Mouse (Mus musculus) skeletal muscle tissue, adult 2 months (tissue): ENCODE data around the gene Tcf7l2.

Experiments used
- DNase-seq: peaks from one replicate; pipeline ENCODE4 v3.0.0-alpha.2; 2012; ENCODE audit warnings: low read depth, low spot score

Gene Tcf7l2

DNA sequence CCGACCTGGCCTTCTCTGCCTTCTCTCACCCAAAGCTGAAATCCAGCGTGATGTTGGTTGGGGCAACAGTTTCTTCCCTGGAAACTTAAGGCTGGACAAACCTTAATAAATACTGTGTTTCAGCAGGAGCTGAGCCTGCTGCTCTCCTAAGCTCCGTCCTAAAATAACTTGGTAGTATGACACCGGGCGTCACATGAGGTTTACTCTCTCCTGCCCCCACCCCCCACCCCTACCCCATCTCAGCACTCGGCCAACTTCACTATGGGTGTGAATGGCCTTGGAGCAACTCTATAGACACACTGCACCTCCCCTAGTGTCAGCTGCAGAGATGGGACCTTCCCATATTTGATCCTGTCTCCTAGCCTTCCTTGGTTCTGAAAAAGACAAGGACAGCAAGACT is 15.8 kb downstream of the Tcf7l2 start:
- DNase-seq, result peak; percentile 73

DNA sequence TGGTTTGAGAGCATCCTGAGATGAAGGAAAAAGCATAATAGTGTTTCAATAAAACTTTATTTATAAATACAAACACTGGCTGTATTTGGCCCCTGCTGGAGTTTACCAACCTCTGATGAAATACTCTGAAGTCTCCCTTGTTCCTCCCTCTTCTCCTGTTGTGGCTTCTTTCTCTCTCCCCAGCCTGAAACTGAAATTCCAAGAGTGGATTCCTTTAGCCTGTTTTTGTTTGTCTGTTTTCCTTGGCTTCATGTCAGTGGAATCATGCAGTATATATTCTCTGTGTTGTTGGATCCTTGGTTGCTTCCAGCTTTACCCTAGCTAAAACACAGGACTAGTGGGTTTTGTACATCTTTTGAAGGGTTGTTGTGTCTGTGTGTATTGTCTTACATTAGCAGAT is 16.5 kb downstream of the Tcf7l2 start:
- DNase-seq, result no peak

DNA sequence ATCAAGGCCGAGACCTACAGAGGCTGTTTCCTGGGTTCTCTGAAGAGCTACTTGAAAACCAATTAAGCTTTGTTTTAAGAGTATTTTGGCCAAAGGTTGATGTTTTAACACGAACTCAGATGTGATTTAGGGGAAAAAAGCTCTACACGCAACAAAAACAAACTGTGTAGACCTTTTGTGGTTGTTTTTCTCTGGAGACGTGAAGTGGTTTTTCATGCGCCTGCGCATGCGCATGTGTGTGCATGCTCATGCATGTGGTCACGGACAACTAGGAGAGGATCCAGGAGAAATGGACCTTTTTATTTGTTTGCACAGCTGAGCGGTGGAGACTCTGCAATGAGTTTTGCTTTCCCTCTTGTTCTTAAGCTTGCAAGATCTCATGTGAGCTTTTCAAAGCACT is 17.4 kb downstream of the Tcf7l2 start:
- no peak for DNase-seq

DNA sequence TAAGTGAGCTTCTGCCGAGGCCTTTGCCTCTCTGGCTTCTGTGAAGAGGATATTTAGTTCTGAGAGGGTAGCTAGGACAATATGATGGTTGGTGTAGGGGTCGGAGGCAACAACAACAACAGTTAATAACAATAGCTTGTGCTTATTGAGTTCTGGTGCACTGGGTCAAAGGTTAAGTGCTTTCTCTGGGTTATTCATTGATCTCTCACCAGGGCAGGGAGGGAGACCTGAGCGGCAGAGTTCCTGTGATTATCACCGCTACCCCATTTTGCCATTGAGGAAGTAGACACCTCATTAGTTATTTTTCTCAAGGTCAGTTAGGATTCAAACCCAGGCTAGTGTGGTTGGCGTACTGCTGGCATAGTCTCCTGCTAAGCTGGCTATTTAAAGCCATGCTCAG is 19.5 kb downstream of the Tcf7l2 start:
- DNase-seq, result no peak

DNA sequence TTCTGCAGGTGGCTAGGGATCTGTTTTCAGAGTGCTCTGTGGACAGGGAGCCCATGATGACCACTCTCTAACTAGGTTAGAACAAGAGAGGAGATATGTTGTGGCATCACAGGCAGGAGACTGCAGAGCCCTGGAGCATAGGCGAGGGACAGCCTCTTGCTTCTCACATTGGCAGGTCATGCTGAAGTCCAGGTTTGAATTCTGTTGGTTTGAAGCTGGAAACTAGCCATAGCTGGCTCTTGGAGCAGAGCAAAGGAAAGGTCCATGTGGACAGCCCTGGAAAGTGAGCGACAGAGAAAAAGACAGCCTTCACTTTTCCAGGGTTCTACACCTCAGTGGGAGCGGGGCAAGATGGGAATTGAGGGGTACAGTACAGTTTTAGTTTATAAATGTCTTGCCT is 20.6 kb downstream of the Tcf7l2 start:
- no peak for DNase-seq

DNA sequence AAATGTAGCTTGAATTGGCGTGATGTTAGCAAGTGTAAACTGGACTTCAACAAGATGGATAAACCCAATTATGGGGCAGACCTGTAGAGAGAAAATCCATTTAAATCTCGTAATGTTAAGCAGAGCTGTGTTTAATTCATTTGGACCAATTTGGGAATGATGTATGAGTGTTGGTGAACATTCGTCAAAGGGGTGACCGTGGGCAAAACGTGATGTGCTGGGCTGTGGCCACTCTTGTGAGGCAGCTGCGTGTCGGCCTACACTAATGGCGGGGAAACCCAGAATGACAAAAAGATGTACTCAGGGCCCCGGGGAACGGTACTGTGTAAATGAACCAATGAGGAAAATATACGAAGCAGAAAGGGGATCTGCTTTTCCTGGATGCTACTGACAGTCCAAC is 24.2 kb downstream of the Tcf7l2 start:
- no peak for DNase-seq

DNA sequence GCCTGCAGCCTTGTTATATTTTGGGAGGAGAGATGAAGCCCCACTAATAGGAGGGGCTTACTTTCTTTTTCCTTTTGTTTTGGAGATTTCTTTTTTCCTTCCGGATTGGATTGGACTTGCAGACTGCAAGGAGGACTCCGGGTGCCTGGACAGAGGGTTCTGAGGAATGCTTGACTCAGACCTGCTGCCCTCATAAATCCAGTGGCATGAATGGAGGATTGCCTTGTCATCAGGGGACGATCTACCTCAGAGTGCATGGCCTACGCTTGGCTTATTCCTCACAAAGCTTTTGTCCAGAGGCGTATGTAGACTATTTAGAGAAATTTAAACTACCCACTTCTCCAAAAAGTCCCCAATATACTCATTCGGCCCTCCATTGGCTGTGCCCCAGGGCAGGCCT is 25.5 kb downstream of the Tcf7l2 start:
- no peak for DNase-seq

DNA sequence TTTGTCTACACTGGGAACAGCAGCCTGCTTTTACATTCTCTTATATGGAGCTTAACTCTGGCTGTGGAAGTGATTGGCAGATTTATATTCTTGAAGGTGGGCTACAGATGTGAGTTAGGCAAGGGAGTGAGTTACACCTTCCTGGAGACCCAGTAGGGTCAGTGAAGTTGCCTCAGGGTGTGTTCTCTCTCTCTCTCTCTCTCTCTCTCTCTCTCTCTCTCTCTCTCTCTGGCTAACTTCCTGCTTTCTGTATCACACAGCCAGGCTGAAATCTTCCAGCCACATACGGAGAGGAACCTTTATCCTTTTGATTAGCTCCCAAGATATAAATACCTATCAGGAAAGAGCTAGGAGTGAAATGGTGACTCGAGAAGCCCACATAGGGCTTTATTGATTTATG is 26.0 kb downstream of the Tcf7l2 start:
- no peak for DNase-seq

DNA sequence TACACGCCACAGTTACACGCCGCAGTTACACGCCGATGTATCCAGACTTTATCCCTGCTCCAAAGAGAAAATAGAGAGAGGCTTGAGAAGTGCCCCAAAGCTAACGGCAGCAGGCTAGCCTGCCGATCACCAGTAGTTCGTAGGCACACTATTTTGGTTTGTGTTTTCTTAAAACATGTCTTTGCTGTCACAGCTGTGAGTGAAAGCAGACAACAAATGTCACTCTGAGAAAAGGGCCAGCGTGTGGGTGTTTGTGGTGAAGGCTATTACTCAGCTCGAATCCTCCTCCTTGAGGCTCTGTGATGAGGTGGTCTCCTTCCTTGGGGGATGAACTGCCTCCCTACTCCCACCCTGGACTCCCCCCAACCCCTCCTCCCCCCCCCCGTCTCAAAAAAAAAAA is 26.6 kb downstream of the Tcf7l2 start:
- no peak for DNase-seq

DNA sequence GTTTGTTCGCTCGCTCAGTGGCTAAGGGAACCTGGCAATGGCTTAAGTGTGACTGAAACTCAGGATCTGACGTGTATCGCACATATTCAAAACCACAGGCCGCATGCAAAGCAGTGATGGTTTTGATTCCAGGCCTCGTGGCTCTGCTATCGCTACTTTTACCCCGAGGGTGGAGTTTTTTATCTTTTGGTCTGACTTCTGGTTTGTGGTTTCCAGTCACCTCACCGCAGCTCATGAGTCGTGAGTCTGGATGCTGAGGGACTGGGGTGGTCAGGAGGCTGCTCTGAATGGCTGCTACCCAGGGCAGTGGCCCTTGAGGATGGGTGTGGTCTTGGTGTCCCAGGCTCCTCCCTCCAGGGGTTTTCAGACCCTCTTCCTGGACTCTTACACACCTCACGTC is 27.3 kb downstream of the Tcf7l2 start:
- DNase-seq, result no peak

DNA sequence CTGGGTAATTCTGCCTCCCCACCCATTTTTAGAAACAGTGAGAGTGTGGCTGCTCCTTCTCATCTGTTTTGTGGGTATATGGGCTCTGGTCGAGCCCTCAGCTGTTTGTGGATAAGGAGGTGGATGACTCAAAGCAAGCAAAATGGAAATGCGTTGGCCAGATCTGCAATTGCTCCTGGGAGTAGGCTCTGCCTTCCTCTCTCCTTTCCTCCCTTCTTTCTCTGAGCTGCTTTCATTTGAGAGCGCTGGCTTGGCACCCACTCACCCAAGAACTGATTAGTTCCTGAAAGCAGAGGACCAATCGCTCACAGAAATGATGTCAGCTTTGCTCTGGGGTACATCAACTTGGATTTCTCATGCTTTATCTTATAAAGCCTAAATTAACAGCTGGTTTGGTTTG is 32.7 kb downstream of the Tcf7l2 start:
- DNase-seq, result no peak

DNA sequence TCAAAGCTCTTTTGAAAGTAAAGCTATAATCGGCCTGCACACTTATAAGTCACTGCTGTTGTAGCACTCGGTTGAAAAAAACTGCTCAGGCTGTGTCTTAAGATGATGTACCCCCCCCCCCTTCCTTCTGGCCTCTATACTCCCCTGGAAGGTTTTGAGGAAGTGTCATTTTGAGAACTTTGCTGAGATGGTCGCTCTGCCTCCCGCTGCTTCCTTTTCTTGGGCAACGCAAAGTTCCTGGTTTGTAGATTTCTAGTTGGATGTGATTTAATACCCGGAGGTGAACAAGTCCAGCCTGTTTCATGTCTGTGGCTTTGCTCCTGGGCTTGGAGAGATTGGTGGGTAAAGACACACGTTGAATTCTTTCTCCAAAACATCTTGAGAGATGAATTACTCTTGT is 33.2 kb downstream of the Tcf7l2 start:
- DNase-seq, result no peak

DNA sequence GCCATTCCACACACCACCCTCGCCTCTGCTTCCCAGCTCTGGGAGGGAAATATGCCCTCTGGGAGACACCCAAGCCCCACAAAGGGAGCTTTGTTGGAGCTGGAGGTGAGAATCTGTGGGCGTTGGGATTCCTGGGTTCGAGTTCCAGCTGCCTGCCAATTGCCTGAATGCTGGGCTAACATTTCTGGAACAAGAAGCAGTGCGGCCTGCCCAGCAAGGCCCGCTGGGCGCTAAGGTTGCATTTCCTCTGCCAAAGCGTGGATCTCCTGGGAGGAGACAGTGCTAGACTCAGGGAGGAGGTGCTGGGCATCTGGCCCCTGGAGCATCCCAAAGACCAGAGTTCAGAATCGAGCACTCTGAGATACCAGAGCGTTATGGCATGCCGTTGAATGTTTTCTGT is 38.3 kb downstream of the Tcf7l2 start:
- DNase-seq, result peak; percentile 57

DNA sequence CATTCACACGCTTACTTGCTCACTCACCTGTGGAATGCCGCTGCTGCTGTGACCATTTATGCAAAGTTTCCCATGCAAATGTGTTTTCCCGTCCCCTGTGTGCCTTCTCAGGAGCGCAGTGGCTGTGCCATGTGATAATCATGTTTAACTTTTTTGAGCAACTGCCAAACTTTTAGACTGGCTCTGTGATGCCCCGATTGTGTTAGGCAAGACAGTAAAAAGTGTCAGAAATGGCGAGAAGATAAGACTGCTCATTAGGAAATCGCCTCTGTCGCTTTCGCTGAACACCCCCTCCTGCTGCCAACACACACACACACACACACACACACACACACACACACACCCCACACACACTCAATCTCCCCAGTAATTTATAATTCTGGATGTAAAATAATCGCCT is 39.5 kb downstream of the Tcf7l2 start:
- no peak for DNase-seq

DNA sequence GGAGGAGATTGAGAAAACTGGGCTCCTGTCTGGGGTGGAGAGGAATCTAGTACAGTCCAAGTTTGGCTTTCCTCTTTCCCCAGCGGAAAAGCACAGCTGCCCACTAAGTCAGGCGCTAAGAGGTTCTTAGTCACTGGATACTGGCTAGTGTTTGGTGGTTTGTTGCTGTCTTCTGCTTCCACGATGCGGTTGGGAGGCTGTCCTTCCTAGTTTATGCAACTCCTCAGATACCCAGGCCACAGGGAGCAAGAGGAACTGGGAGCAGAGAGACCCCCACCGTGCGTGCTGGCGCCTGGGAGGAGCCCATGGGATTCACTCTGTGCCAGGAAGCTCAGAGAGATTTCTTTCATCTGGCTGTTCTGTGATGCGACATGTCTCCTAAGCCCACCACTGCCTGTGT is 40.1 kb downstream of the Tcf7l2 start:
- no peak for DNase-seq

DNA sequence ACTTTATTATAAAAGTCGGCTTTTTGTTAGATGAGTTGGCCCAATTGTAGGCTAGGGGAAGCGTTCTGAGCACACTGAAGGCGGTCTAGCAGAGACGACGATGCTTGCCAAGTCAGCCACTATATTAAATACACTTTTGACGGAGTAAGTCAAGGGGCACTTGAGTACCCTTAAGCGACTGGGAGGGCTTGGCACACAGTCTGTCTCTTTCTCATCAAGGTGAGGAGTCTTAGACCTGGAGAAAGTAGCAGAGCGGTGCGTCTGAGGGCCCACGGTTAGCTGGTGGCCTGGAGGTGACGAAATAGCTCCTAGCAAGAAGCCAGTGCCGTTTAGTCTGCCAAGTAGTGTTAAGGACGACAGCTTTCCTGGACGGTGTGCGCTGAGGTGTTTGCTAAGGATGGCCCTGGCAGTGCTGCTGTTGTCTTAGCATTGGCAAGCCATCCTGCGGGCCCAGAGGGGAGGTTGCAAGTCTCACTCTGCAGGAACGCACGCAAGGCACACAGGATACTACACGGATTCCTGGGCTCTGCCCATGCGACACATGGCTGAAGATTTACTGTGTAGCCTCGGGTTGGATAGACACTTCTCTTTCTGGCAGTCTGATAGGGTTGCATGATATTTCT is 43.3 kb downstream of the Tcf7l2 start:
- no peak for DNase-seq

DNA sequence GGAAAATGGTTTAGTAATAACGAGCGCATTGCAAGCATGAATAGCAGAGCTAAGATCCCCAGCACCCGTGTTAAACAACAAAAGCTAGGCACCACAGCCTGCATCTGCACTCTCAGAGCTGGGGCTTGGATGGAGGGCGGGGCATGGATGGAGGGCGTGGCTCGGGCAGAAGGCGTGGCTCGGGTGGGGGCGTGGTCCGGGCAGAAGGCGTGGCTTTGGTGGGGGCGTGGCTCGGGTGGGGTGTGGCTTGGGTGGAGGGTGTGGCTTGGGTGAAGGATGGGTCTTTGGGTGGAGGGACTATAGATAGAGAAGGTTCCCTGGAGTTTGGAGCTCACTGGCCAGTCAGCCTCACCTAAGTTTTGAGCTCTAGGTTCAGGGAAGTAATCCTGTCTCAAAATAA is 45.8 kb downstream of the Tcf7l2 start:
- no peak for DNase-seq

DNA sequence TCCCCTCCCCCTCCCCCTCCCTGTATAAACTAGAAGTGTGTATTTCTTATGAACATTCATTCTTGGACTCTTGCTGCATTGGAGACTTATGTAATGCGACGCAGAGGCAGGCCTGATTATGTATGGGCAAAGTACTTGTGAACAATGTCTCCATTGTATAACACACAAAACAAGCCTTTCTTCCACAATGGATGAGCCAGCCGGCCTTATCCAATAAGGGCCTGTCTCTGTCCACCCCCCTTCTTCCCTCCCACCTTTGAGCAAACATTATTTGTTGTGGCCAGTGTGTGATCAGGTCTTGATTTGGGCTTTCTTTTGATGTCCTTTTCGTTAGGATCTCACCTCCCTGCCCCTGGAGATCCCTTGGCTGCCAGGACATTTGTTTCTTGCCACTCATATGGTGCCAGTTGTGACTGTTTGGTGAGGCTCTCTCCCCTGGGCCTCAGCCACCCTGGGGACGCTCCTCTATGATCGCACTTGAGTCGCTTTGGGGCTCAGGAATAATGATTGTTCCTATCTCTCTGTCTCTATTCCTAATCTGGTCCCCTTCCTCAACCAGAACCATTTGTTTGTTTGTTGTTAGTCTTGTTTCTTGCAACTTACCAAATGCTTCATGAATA is 46.8 kb downstream of the Tcf7l2 start:
- DNase-seq, result no peak

DNA sequence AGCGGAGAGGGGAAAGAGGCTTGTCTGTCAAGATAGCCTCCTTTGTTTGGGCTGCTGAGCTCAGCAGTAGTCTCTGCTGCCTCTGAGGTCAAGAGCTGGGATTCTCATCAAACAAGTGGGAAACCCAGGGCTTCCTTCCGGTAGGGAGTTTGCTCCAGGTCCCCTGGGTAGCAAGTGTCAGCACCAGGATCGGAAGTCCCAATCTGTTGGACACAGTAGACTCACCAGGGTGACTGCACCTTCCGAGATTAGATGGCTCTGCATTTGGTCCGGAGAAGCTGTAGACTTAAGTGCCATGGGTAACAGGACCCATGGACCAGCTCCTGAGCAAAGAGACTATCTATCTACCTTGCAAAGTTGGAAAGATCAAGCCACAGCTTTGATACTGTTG is 47.3 kb downstream of the Tcf7l2 start:
- DNase-seq, result no peak

DNA sequence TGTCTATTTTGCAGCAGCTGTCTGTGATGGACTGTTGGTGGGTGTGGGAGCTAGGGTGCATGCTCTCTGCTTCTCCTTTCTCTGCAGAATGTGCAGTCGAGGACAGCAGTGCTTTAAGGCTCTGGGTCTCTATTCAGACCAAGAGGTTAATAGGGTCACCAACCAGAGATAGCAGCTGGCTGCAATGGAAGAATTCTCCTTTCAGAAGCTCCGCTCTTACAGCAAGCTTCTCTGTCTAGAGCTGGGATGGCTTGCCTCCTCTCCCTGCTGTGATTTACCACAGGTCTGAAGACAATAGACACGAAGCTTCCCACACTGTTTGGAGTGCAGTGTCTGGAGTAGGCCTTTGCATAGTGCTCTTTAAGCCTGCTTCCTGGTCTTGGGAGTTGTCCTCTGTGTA is 48.2 kb downstream of the Tcf7l2 start:
- DNase-seq, result no peak

DNA sequence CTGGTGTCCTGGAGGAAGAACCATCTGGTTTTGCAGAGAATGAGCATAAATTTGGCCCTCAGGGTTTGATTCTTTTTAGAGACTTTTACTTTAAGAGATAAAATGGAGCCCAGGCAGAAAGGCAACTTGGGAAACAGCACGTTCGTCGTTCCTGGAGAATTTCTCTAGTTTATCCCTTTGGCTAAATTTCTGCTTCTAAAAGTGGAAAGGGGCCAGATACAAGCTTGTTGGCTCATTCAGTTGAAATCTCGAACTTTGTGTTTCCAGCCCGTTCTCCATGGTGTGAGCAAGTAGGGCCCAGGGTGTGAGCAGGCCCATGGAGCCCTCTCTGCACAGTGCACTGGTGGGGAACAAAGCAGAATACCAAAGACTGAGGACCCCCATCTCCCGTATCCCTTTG is 49.7 kb downstream of the Tcf7l2 start:
- no peak for DNase-seq

DNA sequence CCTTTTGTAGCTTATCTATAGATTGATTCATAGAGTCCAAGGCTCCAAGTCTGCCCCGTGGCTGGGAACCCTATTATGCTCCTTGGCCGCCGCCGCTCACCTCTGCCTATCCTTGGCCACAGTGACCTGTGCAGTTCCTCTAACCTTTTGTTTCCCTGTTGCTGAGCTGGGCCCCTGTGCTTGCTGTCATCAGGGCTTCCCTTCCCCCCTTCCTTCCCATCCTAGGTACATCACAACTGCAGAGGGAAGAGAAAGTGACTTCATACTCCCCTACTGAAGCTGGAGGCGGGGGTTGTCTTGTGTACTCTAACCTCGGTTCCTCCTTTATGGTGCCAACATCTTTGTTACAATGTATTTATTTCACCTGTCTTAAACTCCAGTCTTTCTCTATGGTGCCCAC is 50.3 kb downstream of the Tcf7l2 start:
- DNase-seq, result no peak

DNA sequence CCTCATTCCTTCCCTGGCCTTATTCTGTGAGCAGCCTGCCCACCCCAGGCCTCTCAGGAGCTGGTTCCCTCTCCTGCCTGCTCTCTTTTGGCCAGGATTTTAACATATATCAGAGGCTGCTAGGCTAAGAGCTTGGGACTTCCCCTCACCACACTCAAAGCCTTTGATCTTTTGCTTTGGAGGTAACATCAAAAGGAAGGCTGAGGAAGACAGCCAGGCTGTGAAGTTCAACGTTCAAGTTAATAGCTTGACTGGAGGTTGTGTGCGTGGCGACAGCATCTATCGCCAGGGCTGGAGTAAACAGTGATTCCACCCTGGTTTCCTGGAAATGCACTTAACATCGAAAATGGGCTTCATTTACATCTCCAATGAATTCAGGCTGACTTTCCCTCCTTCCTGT is 51.0 kb downstream of the Tcf7l2 start:
- no peak for DNase-seq

DNA sequence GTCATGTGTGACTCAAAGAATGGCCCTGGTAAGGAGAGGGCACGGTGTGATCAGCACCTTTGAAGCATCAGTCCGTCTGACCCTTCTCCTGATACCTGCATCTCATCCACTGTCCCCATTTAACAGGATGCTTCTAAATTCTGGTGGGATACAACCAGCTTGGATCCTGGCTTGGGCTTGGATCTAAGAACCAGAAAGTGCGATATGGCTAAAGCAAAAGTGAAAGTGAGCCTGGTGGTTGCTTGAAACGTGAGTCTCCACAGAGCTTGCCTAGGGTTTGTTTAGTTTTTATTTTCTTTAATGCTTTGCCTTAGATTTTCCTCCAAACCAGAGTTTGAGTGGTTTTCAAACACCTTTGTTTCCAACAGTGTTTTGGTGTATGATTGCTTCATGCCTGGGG is 51.4 kb downstream of the Tcf7l2 start:
- DNase-seq, result no peak
